Mouse (Mus musculus) yolk sac, embryonic 10.5 days (tissue): ENCODE results near the gene Yars.
A peak's percentile ranks its signal among the peaks of the same experiment; 100 is the strongest.

ENCODE experiments used
- DNase-seq: peaks from one replicate; pipeline ENCODE4 v3.0.0-alpha.2; 2017; ENCODE audit warnings: low spot score

Yars gene

DNA sequence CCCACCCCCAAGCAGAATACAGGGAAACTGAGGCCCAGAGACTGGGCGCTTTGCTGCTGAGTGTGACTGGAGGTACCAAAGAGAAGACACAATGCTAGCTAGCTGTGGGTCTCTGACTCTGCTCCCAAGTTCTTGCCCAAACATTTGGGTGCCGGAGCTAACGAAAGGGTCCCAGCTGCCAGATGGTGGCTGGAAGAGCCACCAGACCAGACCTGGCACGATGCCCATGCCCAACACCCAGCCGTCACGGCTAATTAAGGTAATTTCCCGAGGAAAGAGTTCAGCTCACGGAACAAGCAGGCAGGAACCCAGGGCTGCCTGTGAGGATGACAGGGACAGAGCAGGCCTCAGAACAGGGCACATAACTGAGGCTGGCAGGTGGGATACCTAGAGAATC, 38.4 kb downstream of the Yars start:
- no peak for DNase-seq

GRCm38 (mm10) chr4:129230926-129231325, 41.4 kb downstream of the Yars start:
- no peak for DNase-seq

GRCm38 (mm10) chr4:129231594-129232450, 42.3 kb downstream of the Yars start:
- DNase-seq = peak; percentile 86

DNA sequence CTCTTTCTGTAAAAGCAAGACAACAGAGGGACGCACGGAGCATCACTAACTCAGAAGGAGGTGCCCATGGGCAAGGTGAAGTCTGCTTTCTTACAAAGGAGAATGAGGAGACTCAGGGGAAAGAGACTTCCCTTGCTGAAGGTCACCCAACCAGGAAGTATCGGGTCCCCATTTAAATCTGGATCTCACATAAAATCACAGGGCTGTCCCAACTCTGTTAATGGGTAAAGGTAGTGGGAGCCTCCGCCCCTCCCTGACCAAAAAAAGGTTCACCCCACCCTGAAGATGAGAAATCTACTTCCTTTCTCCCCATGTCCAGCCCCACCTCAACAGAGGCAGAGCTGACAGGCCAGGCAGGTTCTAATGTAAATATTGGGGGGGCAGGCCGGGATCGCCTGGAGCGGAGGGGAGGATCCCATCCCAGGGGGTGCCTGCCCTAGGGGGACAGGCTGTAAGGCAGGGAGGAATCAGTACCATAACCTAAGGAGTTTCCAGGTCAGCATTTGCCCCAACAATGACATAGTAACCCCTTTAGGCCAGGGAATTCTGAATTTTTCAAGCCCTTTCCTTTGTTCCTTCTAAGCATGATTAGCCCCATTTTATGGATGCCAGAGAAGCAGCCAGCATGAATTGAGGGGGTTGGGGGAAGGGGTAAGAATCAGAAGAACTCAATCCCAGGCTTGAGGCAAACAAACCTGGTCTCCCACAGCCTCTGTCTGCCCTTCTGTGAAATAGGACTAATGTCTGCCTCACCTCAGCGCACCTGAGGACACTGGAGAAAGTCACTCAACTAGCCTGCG, 43.2 kb downstream of the Yars start:
- DNase-seq = no peak

- DNase-seq = peak; percentile 87
Measured at GRCm38 (mm10) chr4:129234488-129234887, 44.9 kb downstream of the Yars start.

GRCm38 (mm10) chr4:129235147-129235546, 45.6 kb downstream of the Yars start:
- no peak for DNase-seq

DNA sequence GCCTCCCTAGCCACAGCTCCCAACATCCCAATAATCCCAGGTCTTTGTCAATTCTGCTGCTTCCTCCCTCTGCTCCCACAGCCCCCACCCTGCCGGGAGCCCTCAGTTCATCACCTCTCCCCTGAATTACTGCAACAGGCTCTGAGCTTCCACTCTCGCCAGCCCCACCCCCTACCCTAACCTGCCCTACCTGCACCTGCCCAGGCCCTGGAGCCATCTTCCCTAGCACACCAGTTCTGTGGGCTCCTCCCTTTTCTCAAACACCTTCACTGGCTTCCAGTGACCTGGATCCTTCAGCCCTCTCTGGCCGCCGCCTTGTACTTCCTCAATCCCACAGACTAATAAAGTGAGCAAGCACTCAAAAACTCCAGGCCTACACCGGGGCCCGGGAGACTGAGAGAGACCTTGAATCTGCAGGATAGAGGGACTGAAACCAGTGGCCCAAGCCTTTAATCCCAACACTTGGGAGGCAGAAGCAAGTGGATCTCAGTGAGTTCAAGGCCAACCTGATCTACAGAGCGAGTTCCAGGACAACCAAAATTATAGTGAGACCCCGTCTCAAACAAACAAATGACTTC, 46.8 kb downstream of the Yars start:
- DNase-seq = no peak

- DNase-seq = peak; percentile 71
Measured at GRCm38 (mm10) chr4:129237843-129238441, 48.4 kb downstream of the Yars start.

DNA sequence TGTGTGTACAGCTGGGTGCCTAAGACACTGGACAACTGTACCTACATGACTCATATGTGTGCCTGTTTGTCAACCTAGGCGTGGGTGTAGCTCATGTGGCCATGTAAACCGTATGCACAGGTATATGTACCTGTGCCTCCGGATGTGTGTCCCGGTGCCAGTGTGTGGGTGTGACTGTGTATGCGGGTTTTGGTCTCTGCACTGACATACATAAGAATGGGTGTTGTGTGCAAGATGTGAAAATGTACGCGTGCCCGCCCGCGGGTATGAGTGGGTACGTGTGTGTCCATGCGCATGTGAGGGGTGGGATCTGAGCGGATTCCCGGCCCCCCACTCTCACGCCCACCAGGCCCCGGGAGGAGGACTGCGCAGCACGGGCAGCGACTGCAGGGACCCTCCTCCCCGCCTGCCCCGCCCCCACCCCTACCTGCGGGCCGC, 49.0 kb downstream of the Yars start:
- no peak for DNase-seq

- DNase-seq = peak; percentile 92
Measured at GRCm38 (mm10) chr4:129239075-129239474, 49.5 kb downstream of the Yars start.

DNA sequence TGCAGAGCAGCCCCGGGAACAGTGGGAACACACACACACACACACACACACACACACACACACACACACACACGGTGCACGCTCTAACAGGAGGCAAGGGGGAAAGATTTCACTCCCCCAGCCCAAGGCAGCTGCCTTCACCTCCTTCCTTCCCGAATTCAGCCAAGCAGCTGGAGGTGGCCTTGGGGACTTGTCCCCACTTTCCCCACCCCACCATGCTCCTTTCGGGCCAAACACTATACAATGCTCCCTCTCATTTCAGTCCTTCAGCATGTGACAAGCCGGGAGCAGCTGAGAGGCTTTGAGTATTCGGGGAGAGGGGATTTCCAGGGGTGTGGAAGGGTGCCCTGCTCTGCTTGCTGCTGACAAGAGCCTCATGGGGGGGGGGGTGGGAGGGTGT, 52.3 kb downstream of the Yars start:
- DNase-seq = no peak

DNA sequence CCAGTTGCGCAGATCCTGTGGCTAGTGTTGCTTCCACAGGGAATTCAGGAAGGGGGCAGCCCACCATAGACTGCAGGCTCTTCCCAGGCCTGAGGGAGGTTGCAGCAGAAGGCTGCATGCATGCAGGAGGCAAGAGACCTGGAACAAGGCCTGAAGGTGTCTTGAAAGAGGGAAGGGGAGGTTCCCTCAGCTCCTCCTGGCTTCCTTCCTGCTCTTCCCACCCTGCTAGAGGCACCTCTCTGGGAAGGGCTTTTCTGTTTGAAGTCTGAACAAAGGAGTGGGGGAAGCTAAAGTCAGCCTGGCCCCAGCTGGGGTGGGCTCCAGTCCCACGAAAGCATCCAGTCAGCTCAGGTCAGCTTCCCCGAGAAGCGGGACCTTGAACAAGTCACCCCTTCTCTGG, 52.8 kb downstream of the Yars start:
- DNase-seq = no peak

- no peak for DNase-seq
Measured at GRCm38 (mm10) chr4:129242761-129243160, 53.2 kb downstream of the Yars start.

DNA sequence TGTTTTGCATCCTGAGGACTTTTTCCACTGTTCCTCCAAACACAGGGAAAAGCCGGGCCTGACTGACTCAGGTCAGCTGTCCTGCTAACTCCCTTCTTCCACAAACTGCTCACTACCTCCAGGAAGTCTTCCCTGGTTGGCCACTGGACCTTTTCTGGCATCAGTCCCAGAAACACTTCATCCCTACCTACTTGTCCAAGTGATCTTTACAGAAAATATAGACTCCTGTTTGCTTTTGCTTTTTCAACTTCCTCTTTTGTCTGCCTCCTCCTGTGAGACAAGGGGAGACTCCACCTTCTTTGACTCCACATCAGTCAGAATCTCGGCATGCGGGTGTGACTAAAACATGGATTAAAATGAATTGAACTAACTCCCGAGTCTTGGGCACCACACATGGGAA, 55.2 kb downstream of the Yars start:
- no peak for DNase-seq

DNA sequence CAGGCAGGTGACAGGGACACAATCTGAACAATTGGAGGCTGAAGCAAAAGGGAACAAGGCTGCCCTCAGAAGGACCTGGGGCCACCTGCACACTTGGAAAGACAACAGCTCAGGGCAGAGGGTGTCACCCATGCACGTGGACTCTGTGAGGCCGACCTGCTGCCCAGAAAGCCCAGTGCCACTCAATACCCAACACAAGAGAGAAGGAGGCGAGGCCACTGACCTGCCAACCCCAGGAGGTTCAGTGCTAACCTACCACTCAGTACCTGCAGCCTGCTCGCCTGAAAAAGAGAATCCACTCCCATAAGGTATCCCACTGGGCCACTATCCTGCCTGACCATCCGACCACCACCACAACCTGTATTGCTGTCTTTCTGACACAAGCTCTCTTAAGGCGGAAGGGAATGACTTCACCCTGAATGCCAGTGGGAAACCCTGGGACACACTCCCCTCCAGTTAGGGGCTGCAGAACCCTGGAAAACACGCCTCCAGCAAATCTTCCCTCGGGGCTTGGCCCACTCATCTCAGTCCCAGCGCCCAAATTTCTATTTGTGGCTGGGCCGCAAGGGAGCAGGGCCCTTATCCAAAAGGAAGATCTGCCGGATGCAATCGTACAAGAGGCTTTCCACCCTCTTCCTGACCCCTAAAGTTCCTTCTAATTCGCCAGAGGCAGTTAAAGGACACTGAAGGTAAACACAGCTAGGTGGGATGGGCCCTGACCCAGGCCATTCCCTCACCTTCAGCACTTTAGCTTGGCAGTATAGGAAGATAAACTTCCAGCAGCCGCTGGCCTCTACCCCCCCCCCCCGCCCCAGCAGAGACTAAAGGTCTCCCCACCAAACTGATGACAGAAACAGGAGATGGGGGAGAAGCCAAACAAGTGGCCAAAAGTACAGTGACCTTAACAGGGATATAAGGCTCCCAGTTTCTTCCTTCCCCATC, 57.1 kb downstream of the Yars start:
- peak; percentile 69 for DNase-seq

- no peak for DNase-seq
Measured at GRCm38 (mm10) chr4:129247381-129248242, 58.1 kb downstream of the Yars start.

GRCm38 (mm10) chr4:129248243-129248767, 58.7 kb downstream of the Yars start:
- DNase-seq = peak; percentile 74

- DNase-seq = peak; percentile 2
Measured at GRCm38 (mm10) chr4:129249288-129249687, 59.7 kb downstream of the Yars start.

DNA sequence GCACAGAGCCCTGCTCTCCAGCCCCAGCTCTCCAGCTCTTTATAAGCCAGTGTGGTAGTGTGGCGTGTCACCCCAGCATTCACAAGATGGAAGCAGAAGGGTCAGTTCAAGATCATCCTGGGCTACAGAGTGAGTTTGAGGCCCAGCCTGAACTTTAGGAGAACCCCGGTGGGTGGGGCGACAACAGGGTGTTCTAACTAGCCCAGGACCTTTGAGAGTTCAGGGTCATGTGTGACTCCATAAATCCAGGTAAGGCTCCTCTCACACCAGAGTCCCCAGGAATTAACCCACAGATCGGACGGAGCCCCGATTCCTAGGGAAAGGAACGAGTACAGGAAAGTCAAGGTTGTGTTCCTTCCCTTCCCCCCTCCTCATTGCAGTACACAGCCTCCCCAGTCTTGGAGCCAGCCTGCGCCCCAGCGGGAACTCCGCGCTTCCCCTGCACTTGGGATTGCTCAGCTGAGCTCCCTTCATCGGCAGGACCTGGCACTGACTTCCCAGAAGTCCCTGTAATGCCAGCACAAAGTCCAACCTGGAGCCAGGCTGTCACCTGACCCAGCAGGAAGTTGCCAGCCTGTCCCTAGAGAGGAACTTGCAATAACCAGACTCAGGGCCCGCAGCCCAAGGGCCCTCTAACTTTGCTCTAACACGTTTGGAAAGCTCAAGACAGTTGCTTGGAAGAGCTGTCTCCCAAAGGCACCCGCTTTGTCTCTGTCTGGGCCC, 61.4 kb downstream of the Yars start:
- peak; percentile 82 for DNase-seq
